Mouse (Mus musculus) brain, adult 2 months (tissue): ENCODE results near the gene Prdx2.

Experiments used
- DNase-seq: peaks from one replicate; pipeline ENCODE4 v3.0.0; 2011; ENCODE audit warnings: low read depth, low spot score

Gene Prdx2

DNA sequence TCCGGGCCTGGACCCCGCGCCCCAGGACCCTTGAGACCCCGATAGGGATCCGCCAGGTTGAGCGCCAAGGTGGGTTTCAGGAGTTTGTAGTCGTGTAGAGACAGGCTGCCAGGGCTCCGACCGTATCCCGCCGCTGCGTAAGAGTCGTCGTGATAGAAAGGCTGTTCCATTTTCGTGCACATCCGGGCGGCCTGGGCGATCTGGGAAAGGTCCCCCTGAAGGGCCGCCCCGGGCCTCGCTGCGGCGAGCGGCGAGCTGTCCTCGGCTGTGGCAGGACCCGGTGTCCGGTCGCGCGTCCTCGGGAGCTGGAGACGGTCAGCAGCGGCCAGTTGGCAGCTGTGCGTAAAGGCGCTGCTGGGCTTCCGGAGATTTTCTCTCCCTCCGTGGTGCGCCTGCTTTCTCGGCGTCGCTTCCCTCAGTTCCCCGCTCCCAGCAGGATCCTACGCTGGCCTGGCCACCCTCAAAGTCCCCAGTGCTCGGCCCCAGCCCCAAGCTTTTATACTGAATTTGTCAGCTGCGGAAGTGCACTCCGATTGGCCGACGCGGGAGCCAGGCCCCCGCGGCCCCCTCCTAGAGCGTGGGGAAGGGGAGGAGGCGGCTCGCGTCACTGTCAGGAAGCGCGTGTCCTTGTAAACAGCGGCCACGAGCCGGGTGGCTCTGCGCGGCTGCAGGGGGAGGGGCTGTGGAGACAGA lies 9.0 kb downstream of the Prdx2 start, which contains the start of gene Junb:
Junb (minus strand) TSS at position 471 of the 693 bp plus-strand sequence.
- peak; percentile 98 for DNase-seq

DNA sequence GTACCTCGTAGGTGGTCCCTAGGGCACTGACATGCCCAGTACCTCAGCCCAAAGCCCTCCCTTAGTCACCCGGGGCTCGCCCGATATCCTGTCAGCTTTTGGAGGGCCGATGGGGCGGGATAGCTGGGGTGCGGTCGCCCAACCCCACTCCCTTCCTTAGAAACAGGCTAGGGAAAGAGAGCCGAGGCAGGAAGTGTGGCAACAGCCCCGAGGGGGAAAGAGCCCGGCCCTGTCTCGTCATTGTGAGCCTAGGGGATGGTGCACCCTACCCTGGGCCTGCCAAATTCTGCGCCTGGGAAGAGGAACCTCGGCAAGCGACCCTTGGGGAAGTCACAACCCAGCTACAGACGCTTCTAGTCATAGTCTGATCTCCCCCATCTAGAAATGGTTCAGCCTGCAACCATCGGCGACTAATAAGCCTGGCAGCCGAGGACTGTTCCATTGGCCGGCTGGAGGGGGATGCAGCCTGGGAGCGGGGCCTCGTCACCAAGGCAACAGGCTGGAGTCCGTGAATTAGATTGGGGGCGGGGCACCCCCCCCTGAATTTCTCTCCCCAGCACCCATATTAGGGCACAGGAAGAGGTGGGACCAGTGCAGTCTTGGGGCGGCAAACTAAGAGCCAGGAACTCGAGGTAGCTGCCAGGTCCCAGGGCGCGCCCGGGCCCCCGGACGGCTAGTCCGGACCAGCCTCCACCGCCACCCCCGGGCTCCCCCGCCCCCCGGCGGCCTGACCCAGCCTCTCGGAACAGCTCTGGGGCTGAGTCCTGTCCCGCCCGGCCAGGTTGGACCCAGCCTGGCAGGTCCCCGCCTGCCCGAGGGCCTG lies 10.4 kb downstream of the Prdx2 start:
- DNase-seq = peak; percentile 99

DNA sequence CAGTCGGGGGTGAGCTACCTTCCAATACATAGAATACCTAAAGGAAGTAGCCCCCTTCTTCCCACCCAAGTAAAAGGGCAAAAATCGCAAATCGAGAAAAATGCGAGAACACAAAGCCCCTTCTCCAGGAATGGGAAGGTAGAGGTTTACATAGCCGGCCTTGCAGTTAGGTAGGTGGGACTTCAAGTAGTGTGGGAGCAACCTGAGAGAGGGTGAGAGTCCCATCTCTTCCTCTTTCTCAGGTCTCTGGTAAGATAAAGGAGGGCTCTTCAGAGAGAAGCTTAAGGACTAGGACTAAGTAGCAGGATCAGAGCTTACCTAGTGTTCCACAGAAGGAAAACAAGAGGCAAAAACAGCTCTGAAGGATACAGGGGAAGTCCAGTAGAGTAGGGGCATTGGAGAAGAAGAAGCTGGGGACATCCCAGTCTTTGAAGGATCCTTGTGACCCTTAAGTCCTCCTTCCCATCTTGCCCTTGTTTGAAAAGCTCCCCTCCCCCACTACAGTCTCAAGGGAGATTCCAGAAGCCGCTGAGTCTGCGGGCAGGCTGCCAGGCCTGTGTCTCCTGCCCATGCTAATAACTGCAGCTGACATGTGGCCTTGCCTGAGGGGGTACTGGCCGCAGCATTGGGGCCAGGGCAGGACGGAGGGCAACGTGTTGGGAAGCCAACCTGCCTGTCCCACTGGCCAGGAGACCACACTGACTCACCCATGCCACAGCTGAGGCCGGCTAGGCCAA lies 11.4 kb downstream of the Prdx2 start:
- DNase-seq = peak; percentile 69

DNA sequence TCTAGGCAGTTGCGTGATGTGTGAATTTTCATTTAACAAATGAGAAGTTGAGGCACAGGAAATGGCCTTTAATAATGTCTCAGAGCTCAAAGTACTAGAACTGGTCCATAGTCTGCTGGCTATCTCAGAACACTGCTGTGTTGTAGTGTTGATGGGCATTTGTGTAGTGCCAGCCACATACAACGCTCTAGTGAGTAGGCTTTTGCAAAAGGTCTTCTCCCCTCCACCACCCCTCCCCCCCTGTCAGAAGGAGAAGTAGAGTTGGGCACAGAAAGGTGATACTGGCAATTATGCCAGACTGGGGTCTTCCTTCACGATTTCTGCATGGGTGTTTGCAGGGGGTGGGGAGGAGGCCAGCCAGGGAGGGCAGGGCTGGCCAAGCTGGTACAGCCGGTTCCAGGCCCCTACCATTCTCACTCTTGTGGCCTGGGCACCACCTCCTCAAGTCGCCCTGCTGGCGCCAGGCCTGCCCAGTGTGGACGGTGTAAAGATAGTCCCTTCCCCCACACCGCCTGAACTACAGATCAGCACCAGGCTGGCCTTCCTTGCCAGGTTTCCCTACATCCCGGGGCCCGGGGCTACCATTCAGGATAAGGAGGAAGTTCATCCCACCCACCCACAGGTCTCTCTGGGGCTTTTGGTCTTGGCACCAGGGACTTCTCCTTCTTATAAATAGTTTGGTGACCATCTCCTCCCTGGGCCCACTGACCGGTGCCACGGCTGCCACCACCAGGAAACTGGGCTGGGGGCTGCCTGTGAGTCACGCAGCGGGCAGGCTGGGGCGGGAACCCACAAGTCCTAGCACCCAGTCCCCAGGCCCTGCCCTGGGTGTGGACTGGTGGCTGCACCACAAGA lies 12.5 kb downstream of the Prdx2 start:
- no peak for DNase-seq

DNA sequence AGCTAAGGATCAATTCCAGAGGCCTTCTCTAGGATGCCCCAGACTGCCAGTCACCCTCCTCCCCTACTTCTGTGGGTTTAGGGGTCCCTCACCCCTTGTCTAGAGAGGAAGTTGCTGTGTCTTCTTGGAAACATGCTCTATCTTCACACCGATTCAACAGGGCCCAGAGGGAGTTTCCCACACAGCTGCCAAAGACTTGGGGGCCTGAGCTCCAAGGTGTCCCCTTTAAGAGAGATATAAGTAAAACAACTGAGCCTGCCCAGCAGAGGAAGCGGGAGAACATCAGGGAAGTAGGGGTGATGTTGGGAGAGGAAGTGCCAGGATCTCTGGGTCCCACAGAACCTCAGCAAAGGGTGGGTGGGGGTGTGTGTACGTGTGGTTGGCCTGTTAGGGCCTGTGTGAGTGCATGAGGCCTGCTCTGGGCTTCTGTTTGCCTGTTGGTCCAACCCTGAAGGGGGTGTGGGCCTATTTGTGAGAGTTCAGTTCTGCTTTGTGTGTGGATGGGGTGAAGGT lies 13.2 kb downstream of the Prdx2 start:
- no peak for DNase-seq

DNA sequence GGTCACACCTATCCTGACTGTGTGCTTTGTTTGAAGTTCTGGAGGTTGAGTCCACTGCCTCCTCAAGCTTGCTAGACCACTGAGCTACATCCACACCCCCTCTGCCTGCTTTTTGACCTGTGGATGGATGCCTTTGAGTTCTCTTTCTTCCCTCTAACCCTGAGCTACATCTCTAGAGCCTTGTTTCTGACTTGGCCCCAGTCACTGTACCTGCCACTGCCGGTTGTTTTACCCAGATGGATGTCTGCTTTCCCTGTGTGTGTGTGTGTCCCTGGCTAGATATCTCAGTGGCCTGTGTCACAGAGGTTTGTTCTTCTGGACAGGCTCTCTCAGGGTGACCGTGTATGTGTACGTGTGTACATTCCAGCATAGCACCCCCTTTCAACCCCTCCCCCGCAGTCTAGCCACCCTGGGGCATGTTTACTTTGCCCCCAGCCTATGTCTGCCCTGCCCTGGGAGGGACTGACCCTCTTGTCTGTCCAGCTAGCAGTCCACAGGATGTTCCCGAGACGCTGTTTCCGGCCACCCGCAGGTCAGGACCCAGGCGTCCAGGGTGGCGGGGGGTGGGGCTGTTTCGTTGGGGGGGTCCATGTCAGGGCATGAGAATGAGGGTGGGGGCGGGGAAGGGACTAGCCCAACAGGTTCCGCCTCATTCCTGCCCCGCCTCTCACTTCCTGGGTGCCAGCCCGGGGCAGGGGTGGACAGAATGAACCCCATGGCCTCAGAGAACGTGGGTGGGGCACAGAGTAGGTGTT lies 15.1 kb downstream of the Prdx2 start:
- DNase-seq = no peak

DNA sequence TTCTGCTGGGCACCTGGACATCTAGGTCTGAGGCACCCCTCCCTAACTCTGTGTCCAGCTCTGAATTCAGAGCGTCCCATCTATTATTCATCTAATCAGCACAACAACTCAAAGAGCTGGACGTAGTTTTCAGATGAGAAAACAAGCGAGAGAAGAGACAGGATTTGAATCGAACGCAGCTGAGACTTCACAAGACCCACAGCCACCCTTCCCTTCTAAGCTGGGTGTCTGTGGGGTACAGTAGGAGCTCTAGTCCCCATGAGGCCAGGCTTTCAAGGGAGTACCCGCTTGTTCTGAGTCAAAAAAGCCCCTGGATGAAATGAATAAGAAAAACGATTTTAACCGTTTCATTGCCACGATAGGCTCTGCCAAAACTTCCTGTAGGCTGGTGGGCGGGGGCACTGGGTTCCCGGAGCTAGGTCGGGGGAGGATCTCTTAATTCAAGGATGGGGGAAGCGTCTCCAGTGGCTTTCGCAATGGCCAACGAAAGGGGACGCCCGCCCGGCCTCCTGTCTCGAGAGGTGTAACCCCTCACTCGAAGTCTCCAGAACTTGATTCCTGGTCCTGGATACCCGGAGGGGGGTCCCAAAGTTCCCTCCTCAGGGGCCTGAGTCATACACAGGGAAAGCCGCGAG lies 15.8 kb downstream of the Prdx2 start:
- DNase-seq = no peak

DNA sequence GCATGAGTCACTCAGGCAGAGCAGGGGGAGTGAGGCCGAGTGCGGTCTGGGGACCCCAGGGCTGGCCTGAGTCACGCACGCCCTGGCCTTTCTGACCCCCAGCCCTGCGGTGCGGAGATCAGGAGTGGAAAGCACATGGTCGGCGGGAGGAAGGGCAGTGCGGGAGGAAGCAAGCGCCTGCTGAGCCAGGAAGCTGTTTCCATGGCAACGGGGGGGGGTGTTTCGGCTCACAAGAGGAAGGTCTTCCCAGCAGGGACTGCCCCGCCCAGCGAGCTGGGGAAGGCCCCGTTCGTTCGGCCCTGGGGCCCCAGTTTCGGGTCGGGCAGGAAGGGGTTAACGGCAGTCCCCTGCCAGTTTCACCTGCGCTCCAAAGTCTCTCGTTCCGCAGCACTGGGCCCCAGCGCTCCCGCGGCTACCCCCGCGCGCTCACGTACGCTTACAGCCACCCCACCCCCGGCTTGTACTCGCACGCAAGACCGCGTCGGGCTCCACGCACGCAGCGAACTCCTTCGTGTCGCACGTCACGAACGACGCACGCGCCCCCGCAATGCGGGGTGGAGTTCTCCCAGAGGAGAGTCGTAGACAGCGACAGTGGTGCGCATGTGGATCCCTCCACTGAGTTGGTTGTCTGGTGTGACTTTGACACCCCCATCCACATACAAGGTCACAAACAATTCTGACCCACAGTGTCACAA lies 16.4 kb downstream of the Prdx2 start:
- DNase-seq = peak; percentile 99

DNA sequence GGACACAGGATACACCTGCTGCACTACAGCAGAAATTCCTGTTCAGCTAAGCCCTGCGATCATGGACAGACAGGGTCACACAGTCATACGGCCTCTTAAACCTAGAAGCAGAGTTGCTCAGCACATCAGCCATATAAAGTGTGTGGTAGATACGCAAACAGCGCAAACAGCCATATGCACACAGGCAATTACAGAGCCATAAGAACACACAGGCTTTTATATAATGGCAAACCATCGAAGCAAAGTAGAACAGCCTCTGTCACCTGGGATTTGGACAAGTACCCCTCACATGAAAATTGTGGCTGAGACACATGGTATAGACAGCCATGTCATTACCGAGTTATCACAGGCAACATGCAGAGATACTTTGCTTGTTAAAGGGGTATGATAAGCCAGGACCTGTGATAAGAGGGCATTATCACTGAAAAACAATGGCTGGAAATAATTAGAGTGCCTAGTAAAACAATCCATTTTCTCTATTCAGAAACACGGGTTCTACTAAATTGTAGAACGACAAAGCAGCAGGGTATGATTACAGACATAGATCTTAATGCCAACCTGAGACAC lies 17.1 kb downstream of the Prdx2 start:
- DNase-seq = no peak

DNA sequence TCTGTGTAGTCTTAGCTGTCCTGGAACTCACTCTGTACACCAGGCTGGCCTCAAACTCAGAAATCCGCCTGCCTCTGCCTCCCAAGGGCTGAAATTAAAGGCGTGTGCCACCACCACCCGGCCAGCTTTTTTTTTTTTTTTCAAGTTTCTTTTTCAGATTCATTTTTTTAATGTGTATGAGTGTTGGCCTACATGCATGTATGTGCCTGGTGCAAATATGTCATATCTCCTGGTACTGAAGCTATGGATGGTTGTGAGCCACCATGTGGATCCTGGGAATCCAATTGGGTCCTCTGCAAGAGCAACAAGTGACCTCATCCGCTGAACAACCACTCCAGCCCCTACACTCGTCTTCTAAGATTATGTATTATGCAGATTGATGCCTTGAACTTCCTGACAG lies 18.0 kb downstream of the Prdx2 start:
- DNase-seq = no peak

DNA sequence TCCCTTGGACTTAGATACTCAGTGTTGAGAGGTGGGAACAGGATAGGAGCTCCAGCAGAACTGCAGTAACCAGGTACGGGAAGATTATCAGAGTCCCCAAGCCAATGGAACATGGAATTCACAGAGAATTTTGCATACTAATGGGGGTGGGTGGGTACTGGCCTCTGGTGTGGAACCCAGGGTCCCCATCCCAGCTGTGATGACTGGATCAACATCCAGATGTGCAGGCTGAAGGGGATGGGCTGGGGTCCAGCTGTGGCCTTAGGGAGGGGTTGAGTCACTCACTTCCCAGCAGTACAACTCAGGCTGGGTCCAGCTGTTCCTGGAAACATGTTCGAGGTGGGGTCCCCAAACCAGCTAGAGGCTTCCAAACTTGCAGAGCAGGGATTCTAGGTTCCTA lies 18.5 kb downstream of the Prdx2 start:
- no peak for DNase-seq

DNA sequence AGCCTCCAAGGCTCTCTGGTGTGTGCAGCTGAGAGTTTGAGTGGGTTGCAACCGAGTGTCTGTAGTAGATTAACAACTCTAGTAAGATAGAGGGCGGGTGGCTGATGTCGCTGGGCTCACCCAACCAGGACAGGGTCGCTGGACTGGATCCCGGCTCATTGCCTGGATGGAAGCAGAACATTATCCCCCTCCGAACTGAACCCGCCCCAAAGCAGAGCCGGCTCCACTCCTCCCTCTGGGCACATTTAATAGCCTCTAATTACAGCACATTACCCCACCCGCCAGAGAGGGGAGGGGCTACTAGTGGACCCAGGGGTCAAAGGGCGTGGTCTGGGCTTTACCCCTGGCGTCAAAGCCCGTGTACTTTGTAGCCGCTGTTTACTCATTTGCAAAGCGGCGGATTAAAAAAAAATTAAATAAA lies 19.9 kb downstream of the Prdx2 start:
- DNase-seq = no peak

DNA sequence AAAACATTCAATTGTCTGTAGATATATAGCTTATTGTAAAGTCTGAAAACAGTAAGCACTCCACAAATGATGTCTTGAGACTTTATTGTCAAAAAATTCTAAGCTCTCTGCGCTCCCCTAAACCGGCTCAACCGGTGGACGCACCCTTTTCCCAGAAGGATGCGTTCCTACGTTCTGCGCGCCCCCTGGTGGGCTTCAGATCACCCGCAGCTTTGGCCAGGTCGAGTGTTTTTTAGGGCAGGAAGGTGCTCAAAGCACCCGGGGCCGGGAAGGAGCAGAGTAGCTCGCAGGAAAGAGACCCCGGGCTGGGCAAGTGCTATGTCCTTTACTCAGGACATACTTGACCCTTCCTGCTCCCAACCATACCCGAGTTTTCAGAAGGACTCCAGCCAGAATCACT lies 20.4 kb downstream of the Prdx2 start:
- DNase-seq = peak; percentile 93

DNA sequence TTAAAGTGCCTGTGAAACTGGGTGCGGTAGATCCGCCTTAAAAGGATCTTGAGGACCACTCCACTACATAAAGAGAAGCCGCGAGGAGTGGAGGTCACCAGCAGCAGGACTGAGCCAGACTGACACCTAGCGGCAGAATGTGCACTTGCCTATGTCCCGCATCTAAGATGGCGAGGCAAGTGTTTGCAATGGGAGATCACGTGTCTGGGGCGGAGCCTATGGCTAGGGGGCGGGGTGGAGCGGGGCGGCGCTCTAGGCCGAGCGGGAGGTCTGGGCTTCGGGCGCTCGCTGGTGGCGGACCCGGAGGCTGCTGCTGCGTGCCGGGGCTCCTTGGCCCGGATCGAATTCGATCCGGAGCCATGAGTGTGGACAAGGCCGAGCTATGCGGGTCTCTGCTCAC lies 21.0 kb downstream of the Prdx2 start, which contains the start of gene Hook2:
Hook2 (plus strand) TSS at position 255 of the 400 bp plus-strand sequence.
- peak; percentile 99 for DNase-seq

DNA sequence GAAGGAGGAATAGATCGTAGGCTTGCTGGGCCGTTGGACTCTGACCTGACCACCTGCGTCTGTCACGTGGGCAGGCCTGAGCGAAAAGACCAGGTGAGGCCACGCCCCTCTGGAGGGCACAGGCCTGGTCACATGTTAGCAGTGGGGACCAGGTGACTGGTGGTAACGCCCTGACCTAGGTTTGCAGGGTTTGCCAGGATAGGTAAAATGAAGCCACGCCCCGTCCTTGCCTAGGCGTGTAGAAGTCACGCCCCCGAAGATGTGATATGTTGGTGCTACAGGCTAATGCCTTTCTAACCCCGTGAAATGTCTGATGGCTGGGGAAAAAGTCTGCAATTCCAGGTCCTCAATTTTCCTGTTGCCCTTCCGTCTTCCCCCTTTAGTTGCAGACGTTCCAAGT lies 21.4 kb downstream of the Prdx2 start:
- DNase-seq = peak; percentile 65

DNA sequence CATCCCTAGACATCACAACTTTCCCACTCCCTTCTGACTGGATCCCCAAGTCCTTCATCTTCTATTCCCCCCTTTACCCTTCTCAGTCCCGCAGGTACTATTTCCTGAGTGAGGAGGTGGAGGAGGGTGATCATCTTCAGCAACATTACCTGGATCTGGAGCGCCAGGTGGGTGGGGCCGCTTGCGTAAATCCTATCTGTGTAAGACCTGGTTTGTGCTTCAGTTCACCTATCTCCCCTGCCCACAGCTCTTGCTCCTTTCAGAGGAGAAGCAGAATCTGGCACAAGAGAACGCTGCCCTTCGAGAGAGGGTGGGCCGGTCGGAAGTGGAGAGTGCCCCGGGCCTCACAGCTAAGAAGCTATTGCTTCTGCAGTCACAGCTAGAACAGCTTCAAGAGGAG lies 25.0 kb downstream of the Prdx2 start:
- no peak for DNase-seq

DNA sequence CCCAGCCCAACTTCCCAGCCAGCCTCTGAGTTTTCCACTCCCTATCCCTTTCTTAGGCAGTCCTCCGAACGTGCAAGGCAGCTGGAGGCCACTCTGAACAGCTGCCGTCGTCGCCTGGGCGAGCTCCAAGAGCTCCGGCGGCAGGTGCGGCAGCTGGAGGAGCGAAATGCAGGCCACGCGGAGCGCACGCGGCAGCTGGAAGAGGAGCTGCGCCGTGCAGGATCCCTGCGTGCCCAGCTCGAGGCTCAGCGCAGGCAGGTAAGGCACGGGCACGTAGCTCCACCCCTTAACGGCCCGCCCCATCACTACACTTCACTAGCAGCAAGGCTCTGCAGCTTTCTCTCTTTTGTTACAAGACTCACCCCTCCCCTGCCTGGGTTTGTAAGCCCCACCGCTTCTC lies 26.3 kb downstream of the Prdx2 start:
- DNase-seq = no peak

DNA sequence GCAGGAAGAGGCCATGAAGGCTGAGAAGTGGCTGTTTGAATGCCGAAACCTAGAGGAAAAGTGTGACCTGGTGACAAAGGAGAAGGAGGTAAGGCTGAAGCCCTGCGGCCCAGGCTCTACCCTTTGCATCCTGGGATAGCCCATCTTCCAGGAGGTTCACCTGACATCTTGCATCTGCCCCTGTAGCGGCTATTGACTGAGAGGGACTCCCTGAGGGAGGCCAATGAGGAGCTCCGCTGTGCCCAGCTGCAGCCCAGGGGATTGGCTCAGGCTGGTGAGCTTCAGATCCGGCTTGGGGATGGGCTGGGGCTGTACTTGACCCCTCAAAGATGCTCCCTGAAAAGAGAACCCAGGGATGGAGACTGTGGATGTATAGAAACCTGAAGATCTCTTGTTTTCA lies 27.6 kb downstream of the Prdx2 start:
- no peak for DNase-seq
